Mouse (Mus musculus) kidney, postnatal 4 days (tissue): ENCODE measurements around the gene Krt72.
A peak's percentile ranks its signal among the peaks of the same experiment; 100 is the strongest.

Experiments used
- DNase-seq, 2 experiments: peaks; one replicate each; pipeline ENCODE4 v3.0.0; 2021; ENCODE audit warnings: mixed read lengths in 2 of 2

The Krt72 gene

GRCm38 (mm10) chr15:101786360-101786759 is at the start of gene Krt72:
Gene Krt72, minus strand, starts transcription at chr15:101786460.
- no peak for DNase-seq

GRCm38 (mm10) chr15:101834784-101835328 is 48.6 kb upstream of the Krt72 start:
- DNase-seq = no peak

GRCm38 (mm10) chr15:101833131-101833530 is 46.9 kb upstream of the Krt72 start:
- no peak for DNase-seq

- DNase-seq = no peak
Observed at GRCm38 (mm10) chr15:101829441-101829840, 43.2 kb upstream of the Krt72 start.

- DNase-seq = no peak
Observed at GRCm38 (mm10) chr15:101821786-101822185, 35.5 kb upstream of the Krt72 start.

- DNase-seq = no peak
Observed at GRCm38 (mm10) chr15:101817875-101818274, 31.6 kb upstream of the Krt72 start, which contains the start of gene Krt2. Gene Krt2, minus strand, starts transcription at chr15:101818169.

- DNase-seq = no peak
Observed at GRCm38 (mm10) chr15:101803052-101803822, 17.0 kb upstream of the Krt72 start.

- no peak for DNase-seq
Observed at GRCm38 (mm10) chr15:101802296-101802835, 16.1 kb upstream of the Krt72 start, which contains the start of gene Krt73. Gene Krt73, minus strand, starts transcription at chr15:101802346.

- DNase-seq = no peak
Observed at GRCm38 (mm10) chr15:101790867-101791266, 4.6 kb upstream of the Krt72 start.

GRCm38 (mm10) chr15:101773420-101773819 is 12.8 kb downstream of the Krt72 start:
- DNase-seq = no peak

GRCm38 (mm10) chr15:101772711-101773081 is 13.6 kb downstream of the Krt72 start:
- peak; percentile 93 to 94 for DNase-seq

GRCm38 (mm10) chr15:101772080-101772710 is 14.1 kb downstream of the Krt72 start:
- DNase-seq = peak; percentile 59 to 74

GRCm38 (mm10) chr15:101770226-101770625 is 16.0 kb downstream of the Krt72 start:
- no peak for DNase-seq

GRCm38 (mm10) chr15:101742711-101743110 is 43.5 kb downstream of the Krt72 start, which contains the start of gene Krt71:
Gene Krt71, minus strand, starts transcription at chr15:101743109.
- DNase-seq = no peak

GRCm38 (mm10) chr15:101737786-101738185 is 48.5 kb downstream of the Krt72 start:
- DNase-seq = no peak

GRCm38 (mm10) chr15:101730653-101731052 is 55.6 kb downstream of the Krt72 start:
- DNase-seq = no peak
